Mouse (Mus musculus) liver, embryonic 16.5 days (tissue): ENCODE results near the gene Creld2. TPM values are rescaled to one million over a fixed set of nuclear protein-coding genes. Genes with fewer than 3 reads are reported as not detected.
"Not testable (repeated sequence)": the region's sequence is repeated elsewhere in the genome, so short reads cannot be mapped to it uniquely, and the experiment has no call there.

Experiments
- ATAC-seq: fragments of 200-750 bp; cut with Nextera tagmentation; 2 replicates; pipeline ENCODE4 v1.8.0; 2017; ENCODE audit warnings: low read depth, mild to moderate bottlenecking, moderate number of reproducible peaks, moderate library complexity
- H3K27ac ChIP-seq: fragments of 300-500 bp; sonication (generic); 2 replicates; pipeline ENCODE4 v1.5.1; 2014; ENCODE audit warnings: mild to moderate bottlenecking, low read length
- H3K27me3 ChIP-seq: fragments of 300-500 bp; sonication (generic); 2 replicates; pipeline ENCODE4 v1.6.1; 2014; ENCODE audit warnings: low read depth, low read length, mixed read lengths; ENCODE audit not compliant: control insufficient read depth, insufficient read depth
- H3K36me3 ChIP-seq: fragments of 300-500 bp; sonication (generic); 2 replicates; pipeline ENCODE4 v1.6.1; 2014; ENCODE audit warnings: mild to moderate bottlenecking; ENCODE audit not compliant: control insufficient read depth, insufficient read depth
- H3K4me1 ChIP-seq: fragments of 300-500 bp; sonication (generic); 2 replicates; pipeline ENCODE4 v1.6.1; 2014; ENCODE audit warnings: low read depth, low read length, mixed read lengths; ENCODE audit not compliant: control insufficient read depth
- H3K4me2 ChIP-seq: fragments of 300-500 bp; sonication (generic); 2 replicates; pipeline ENCODE4 v1.6.1; 2014; ENCODE audit warnings: low read depth, low read length, mixed read lengths
- H3K4me3 ChIP-seq: fragments of 300-500 bp; sonication (generic); 2 replicates; pipeline ENCODE4 v1.5.1; 2014; ENCODE audit warnings: low read depth, mild to moderate bottlenecking, low read length
- H3K9ac ChIP-seq: fragments of 300-500 bp; sonication (generic); 2 replicates; pipeline ENCODE4 v1.6.1; 2014; ENCODE audit warnings: low read depth, low read length
- H3K9me3 ChIP-seq: fragments of 300-500 bp; sonication (generic); replicated peaks from 2 replicates; pipeline ENCODE4 v1.6.1; 2016; ENCODE audit warnings: low read length; ENCODE audit not compliant: control insufficient read depth
- WGBS: fragments of 180-500 bp; shearing (Covaris S2); extraction: QIAGEN DNeasy Blood & Tissue Kit; methylation state at CpG from one replicate; pipeline ENCODE4 v1.1.7; 2014; ENCODE audit not compliant: insufficient replicate concordance; 5-methylcytosine and 5-hydroxymethylcytosine counted together
- polyA plus RNA-seq: library from polyadenylated mRNA; unstranded; fragments of >200 nt; fragmentation: Nextera tagmentation; extraction: Ambion mirVana; gene quantifications from 2 replicates; pipeline ENCODE4 v1.2.1, GENCODE M21; 2015

The Creld2 gene
- 39.7 TPM in 2 replicates for polyA plus RNA-seq

DNA sequence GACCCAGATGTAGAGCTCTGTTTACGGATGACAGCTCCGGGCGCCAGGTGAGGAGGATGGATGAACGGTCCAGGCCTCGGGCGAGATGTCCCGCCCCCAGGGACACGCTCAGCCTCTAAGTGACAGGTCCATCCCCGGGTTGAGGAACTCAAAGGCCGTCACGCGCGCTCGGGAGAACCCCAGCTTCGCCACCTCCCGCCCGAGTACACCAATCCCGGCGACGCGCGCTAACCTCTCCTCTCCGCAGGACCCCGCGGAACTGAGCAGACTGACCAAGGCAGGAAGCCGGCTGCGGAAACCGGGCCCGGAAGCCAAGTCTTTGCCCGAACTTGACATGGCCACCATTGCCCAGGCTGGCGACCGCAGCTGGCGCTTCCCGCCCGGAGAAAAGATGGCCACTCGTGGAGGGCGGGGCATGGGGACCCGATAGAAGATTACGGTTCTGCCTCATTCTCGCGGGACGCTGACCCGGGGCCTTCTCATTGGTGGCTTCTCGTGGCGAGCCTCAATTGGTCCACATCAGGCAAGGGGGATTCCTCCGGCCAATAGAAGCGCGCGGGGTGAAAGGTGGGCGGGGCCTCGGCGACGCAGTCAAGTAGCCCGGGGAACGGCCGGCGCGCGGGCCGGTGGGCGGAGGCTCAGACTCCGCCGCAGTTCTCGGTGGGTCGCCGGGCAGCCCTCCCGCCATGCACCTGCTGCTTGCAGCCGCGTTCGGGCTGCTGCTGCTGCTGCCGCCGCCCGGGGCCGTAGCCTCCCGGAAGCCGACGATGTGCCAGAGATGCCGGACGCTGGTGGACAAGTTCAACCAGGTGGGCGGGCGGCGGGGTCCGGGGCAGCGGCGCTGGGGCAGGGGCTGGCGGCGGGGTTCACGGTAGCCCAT lies at the start of gene Creld2, which contains the start of gene Alg12:
Creld2 (plus strand) TSS at position 621 of the 880 bp plus-strand sequence.
Alg12 (minus strand) TSS at position 293 of the 880 bp plus-strand sequence.
- Histone ChIP-seq H3K9me3 (no peaks in the 10 kb centered on the region), H3K4me1 (peaks cover 16% of the 10 kb centered on the region), H3K36me3 (peaks cover 10% of the 10 kb centered on the region), H3K27ac (peak within 1 kb of the TSS; percentile 78), H3K4me3 (peak within 1 kb of the TSS; percentile 92), H3K27me3 (no peaks in the 10 kb centered on the region), H3K9ac (peak within 1 kb of the TSS; percentile 90), H3K4me2 (peak within 1 kb of the TSS; percentile 96)
- under 1% methylated on average over 88 of the region's 88 CpGs for WGBS
- peak; percentile 99 for ATAC-seq

DNA sequence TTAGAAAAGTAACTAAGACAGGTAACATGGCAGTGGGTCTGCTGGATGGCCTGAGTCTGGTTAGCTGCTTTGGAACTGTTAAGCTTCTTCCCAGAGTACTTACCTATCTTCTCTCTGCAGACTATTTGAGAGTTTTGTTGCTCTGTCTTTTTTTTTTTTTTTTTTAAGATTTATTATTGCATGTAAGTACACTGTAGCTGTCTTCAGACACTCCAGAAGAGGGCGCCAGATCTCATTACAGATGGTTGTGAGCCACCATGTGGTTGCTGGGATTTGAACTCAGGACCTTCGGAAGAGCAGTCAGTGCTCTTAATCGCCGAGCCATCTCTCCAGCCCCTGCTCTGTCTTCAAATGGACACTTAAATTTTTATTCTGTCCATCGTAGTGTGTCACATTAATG lies 44.8 kb upstream of the Creld2 start:
- 80% methylated on average over 5 of the region's 5 CpGs for WGBS
- H3K36me3 ChIP-seq, H3K27ac ChIP-seq, H3K27me3 ChIP-seq, H3K4me1 ChIP-seq, H3K4me2 ChIP-seq, ATAC-seq, H3K4me3 ChIP-seq, H3K9ac ChIP-seq, H3K9me3 ChIP-seq: not testable (repeated sequence)

DNA sequence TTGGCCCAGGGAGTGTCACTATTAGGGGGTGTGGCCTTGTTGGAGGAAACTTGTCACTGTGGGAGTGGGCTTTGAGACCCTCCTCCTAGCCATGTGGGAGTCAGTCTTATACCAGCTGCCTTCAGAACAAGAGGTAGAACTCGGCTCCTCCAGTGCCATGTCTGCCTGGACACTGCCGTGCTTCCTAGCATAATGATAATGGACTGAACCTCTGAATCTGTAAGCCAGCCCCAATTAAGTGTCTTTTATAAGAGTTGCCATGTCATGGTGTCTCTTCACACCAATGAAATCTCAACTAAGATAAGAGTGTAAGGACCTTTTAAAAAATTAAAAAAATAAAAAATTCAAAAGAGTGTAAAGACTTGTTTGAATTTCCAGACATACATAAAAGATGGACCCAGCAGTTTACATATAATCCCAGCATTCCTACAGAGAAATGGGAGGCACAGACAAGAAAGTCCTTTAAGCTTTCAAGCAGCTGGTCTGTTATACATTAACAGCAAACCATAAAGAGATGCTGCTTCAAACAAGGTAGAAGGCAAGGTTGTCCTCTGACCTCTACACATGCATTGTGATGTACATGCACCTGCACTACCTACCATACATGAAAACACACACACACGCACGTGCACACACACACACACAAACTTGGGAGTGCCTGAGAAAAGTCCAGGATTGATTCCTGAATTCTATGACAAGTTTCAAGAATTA lies 27.2 kb upstream of the Creld2 start:
- Histone ChIP-seq H3K4me3 (no peak overlapping the region), H3K36me3 (no peaks in the 10 kb centered on the region), H3K4me1 (no peaks in the 10 kb centered on the region), H3K4me2 (no peak overlapping the region), H3K27me3 (no peaks in the 10 kb centered on the region), H3K9ac (no peak overlapping the region), H3K27ac (no peak overlapping the region), H3K9me3 (no peaks in the 10 kb centered on the region)
- no peak for ATAC-seq
- WGBS: 60% methylated on average over 4 of the region's 4 CpGs

DNA sequence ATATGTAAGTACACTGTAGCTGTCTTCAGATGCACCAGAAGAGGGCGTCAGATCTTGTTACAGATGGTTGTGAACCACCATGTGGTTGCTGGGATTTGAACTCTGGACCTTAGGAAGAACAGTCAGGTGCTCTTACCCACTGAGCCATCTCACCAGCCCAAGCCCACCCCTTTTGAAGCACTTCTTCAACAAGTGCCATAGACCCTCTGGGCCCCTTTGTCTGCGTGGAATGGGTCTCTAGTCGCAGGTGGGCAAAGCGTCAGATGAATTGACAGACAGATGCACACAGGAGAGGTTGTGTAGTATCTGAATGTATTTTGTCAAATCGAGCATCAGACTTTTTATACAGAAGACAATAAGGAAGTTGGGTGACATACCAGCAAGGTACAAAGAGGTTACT lies 24.7 kb upstream of the Creld2 start:
- H3K9ac ChIP-seq, H3K4me1 ChIP-seq, H3K4me3 ChIP-seq, H3K27me3 ChIP-seq, H3K27ac ChIP-seq, H3K9me3 ChIP-seq, H3K4me2 ChIP-seq, H3K36me3 ChIP-seq, ATAC-seq: not testable (repeated sequence)
- 83% methylated on average over 4 of the region's 5 CpGs for whole genome bisulfite sequencing

DNA sequence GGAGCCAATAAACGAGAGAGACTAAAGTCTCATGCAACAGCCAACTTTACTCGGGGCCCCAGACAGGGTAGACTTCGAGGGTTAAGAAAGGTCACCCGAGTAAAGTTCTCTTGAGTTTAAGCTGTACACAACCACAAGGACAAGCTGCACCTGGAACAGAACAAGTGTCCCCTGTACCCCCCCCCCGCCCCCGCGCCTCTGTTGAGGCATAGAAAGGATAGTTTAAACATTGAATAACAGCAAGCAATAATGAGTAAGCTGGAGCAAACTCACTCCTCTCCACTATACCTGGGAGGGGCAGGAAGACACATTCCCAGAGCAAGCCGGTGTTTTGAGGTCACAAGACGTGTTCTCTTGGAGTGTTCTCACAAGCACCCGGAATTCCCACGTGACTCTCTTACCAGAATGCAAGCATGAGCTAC lies 19.5 kb upstream of the Creld2 start:
- peak overlapping the region; percentile 74 for H3K27ac ChIP-seq
- no peaks in the 10 kb centered on the region for H3K27me3 ChIP-seq
- 62% methylated on average over 11 of the region's 11 CpGs for WGBS

DNA sequence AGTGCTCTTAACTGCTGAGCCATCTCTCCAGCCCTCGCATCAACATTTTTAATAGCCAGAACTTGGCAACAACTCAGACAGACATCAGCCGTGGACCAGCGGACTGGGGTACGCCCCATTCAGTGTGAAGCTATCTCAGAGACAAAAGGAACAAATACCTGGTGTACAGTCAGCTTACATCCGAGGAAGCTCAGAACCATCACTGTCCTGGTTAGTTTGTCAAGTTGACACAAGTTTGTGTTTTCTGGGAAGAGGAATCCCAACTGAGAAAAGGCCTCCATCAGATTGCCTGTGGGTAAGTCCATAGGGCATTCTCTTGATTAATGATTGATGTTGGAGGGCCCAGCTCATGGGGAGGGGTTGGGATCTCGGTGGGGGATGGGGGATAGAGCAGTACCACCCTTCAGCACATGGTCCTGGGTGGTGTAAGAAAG lies 18.5 kb upstream of the Creld2 start:
- Histone ChIP-seq H3K4me3 (no peak overlapping the region), H3K9me3 (no peaks in the 10 kb centered on the region), H3K9ac (no peak overlapping the region), H3K27me3 (no peaks in the 10 kb centered on the region), H3K36me3 (peaks cover 7% of the 10 kb centered on the region), H3K27ac (peak overlapping the region; percentile 50; the same call in 1 of the 2 replicates), H3K4me1 (no peaks in the 10 kb centered on the region), H3K4me2 (no peak overlapping the region)
- 52% methylated on average over 6 of the region's 6 CpGs for whole genome bisulfite sequencing
- peak; percentile 86 for ATAC-seq

More for the DNA sequence above, 19.5 kb upstream of the Creld2 start:
- peak; percentile 19; the same call in 1 of the 2 replicates for ATAC-seq
- Histone ChIP-seq H3K9ac (no peak overlapping the region), H3K36me3 (no peaks in the 10 kb centered on the region), H3K9me3 (no peaks in the 10 kb centered on the region), H3K4me2 (no peak overlapping the region), H3K4me3 (no peak overlapping the region), H3K4me1 (no peaks in the 10 kb centered on the region)

DNA sequence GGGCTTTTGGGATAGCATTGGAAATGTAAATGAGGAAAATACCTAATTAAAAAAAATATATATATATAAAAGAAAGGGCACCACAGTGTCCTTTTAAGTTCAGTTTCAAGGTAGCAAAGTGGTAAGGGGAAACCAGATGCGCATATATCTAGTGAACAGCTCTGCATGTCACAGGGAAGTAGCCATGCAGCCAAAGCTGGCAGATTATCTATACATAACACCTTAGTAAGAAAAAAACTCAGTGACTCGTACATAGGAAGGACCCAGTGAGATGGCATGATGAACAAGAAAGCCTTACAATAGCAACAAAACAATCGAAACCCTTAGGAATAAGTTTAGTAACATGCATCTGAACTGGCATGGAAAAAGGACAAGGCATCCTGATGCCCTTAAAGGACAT lies 17.5 kb upstream of the Creld2 start:
- H3K4me1 ChIP-seq: no peaks in the 10 kb centered on the region
- no peaks in the 10 kb centered on the region for H3K9me3 ChIP-seq
- H3K27ac ChIP-seq: no peak overlapping the region
- H3K36me3 ChIP-seq: peaks cover 13% of the 10 kb centered on the region
- no peak overlapping the region for H3K4me3 ChIP-seq
- no peak overlapping the region for H3K4me2 ChIP-seq
- no peaks in the 10 kb centered on the region for H3K27me3 ChIP-seq
- WGBS: 63% methylated on average over 3 of the region's 3 CpGs
- no peak for ATAC-seq
- no peak overlapping the region for H3K9ac ChIP-seq

DNA sequence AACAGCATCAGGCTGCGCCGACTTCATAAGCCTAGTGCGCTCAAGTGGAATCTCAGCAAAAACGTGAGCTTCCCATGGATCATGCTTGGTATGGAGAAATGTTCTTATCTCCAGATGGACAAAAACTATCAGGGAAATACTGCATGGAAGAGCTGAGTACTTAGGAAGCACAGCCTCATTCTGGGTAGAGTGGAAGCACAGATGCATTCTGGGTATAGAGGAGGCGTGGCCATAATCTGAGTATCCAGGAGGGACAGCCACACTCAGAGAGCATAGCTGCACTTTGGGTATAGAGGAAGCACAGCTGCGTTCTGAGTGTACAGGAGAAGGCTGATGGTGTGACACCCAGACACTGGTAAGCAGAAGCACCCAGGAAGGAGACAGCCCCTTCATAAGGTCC lies 17.1 kb upstream of the Creld2 start:
- no peaks in the 10 kb centered on the region for H3K4me1 ChIP-seq
- no peaks in the 10 kb centered on the region for H3K9me3 ChIP-seq
- no peaks in the 10 kb centered on the region for H3K27me3 ChIP-seq
- H3K4me3 ChIP-seq: no peak overlapping the region
- H3K9ac ChIP-seq: no peak overlapping the region
- H3K4me2 ChIP-seq: no peak overlapping the region
- no peak overlapping the region for H3K27ac ChIP-seq
- WGBS: 71% methylated on average over 6 of the region's 6 CpGs
- ATAC-seq: no peak
- H3K36me3 ChIP-seq: peaks cover 13% of the 10 kb centered on the region

DNA sequence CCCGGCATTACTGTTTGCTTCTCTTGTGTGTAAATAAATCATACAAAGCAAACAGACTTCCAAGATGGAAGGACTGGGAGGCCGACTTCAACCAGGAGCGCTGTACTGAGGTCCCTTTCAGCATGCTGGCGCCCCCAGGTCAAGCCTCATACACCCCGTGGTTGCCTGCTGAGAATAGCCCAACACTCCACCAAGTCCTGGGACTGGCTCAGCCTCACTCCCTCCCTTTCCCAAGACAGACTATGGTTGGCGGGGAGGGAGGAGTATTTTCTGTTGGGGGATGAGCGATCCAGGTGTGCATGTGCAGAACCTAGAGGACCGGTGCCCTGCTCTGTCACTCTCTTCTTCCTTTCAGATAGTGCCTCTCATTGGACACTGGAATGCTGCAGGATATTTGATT lies 11.3 kb upstream of the Creld2 start:
- Histone ChIP-seq H3K4me1 (no peaks in the 10 kb centered on the region), H3K27me3 (no peaks in the 10 kb centered on the region), H3K9ac (no peak overlapping the region), H3K27ac (no peak overlapping the region), H3K36me3 (peaks cover 13% of the 10 kb centered on the region), H3K4me3 (no peak overlapping the region), H3K4me2 (no peak overlapping the region), H3K9me3 (no peaks in the 10 kb centered on the region)
- WGBS: 76% methylated on average over 8 of the region's 8 CpGs
- ATAC-seq: no peak
